Mouse (Mus musculus): ENCODE measurements around the gene Ntm.

Ntm gene

GRCm38 (mm10) chr9:29650266-29650665 lies 312.7 kb downstream of the Ntm start:
- POLR2A ChIA-PET = no interaction called here
- CTCF ChIA-PET = interaction anchor here in 1 of 4 experiments (1.0 to 1.1 kb wide), 2 partner anchors 64 to 239 kb away, joined by 3 to 9 read pairs; no protein-coding TSS in a partner anchor

GRCm38 (mm10) chr9:29648256-29648655 lies 314.7 kb downstream of the Ntm start:
- ChIA-PET CTCF (interaction anchor here in 1 of 4 experiments (0.6 kb wide), 1 partner anchor 1402 kb away, joined by 4 read pairs; no protein-coding TSS in a partner anchor), POLR2A (no interaction called here)

- ChIA-PET POLR2A (no interaction called here), CTCF (interaction anchor here in 1 of 4 experiments (0.6 kb wide), 1 partner anchor 1403 kb away, joined by 4 read pairs; no protein-coding TSS in a partner anchor)
Measured at GRCm38 (mm10) chr9:29647764-29648163, 315.2 kb downstream of the Ntm start.

- POLR2A ChIA-PET = interaction anchor here in 2 of 4 experiments (0.5 kb wide), 2 partner anchors 15 to 177 kb away, joined by 3 to 4 read pairs; no protein-coding TSS in a partner anchor
- CTCF ChIA-PET = interaction anchor here in 2 of 4 experiments (0.7 to 1.1 kb wide), 2 partner anchors 9 to 153 kb away, joined by 3 read pairs; no protein-coding TSS in a partner anchor
Measured at GRCm38 (mm10) chr9:29645796-29646400, 317.0 kb downstream of the Ntm start.

- POLR2A ChIA-PET = interaction anchor here in 2 of 4 experiments (0.6 kb wide), 3 partner anchors 13 to 185 kb away, joined by 3 to 4 read pairs (median 3); no protein-coding TSS in a partner anchor
Measured at GRCm38 (mm10) chr9:29642997-29643657, 319.8 kb downstream of the Ntm start.

GRCm38 (mm10) chr9:29637335-29637734 lies 325.6 kb downstream of the Ntm start:
- CTCF ChIA-PET = interaction anchor here in 1 of 4 experiments (0.7 kb wide), 1 partner anchor 1323 kb away, joined by 6 read pairs; no protein-coding TSS in a partner anchor
- POLR2A ChIA-PET = no interaction called here

More at GRCm38 (mm10) chr9:29642997-29643657, 319.8 kb downstream of the Ntm start:
- CTCF ChIA-PET = interaction anchor here (0.5 to 2.2 kb wide), 31 partner anchors 8 to 1382 kb away, joined by 3 to 14 read pairs (median 3); no protein-coding TSS in a partner anchor

GRCm38 (mm10) chr9:29617181-29617580 lies 345.8 kb downstream of the Ntm start:
- POLR2A ChIA-PET = no interaction called here
- CTCF ChIA-PET = no interaction called here

- CTCF ChIA-PET = no interaction called here
- POLR2A ChIA-PET = interaction anchor here in 1 of 4 experiments (0.6 kb wide), 1 partner anchor 134 kb away, joined by 5 read pairs; no protein-coding TSS in a partner anchor
Measured at GRCm38 (mm10) chr9:29612020-29612612, 350.8 kb downstream of the Ntm start.

GRCm38 (mm10) chr9:29610867-29611266 lies 352.1 kb downstream of the Ntm start:
- POLR2A ChIA-PET = interaction anchor here in 1 of 4 experiments (0.8 kb wide), 1 partner anchor 12 kb away, joined by 3 read pairs; no protein-coding TSS in a partner anchor
- CTCF ChIA-PET = no interaction called here

- ChIA-PET CTCF (no interaction called here), POLR2A (no interaction called here)
Measured at GRCm38 (mm10) chr9:29597665-29598064, 365.3 kb downstream of the Ntm start.

- CTCF ChIA-PET = interaction anchor here in 3 of 4 experiments (0.7 to 3.3 kb wide), 3 partner anchors 9 to 48 kb away, joined by 3 to 12 read pairs (median 3); no protein-coding TSS in a partner anchor
- POLR2A ChIA-PET = interaction anchor here in 1 of 4 experiments (0.5 kb wide), 1 partner anchor 9 kb away, joined by 3 read pairs; no protein-coding TSS in a partner anchor
Measured at GRCm38 (mm10) chr9:29595321-29595720, 367.6 kb downstream of the Ntm start.

GRCm38 (mm10) chr9:29594537-29595294 lies 368.2 kb downstream of the Ntm start:
- CTCF ChIA-PET = interaction anchor here in 2 of 4 experiments (0.7 to 3.3 kb wide), 2 partner anchors 9 to 48 kb away, joined by 3 to 12 read pairs; no protein-coding TSS in a partner anchor
- POLR2A ChIA-PET = interaction anchor here in 2 of 4 experiments (0.5 to 0.6 kb wide), 2 partner anchors 10 to 35 kb away, joined by 3 to 5 read pairs; no protein-coding TSS in a partner anchor

- CTCF ChIA-PET = interaction anchor here in 1 of 4 experiments (0.7 kb wide), 1 partner anchor 962 kb away, joined by 5 read pairs; no protein-coding TSS in a partner anchor
- POLR2A ChIA-PET = no interaction called here
Measured at GRCm38 (mm10) chr9:29587376-29587775, 375.6 kb downstream of the Ntm start.

- ChIA-PET POLR2A (no interaction called here), CTCF (interaction anchor here (0.5 to 2.2 kb wide), 30 partner anchors 9 to 1325 kb away, joined by 3 to 12 read pairs (median 4); no protein-coding TSS in a partner anchor)
Measured at GRCm38 (mm10) chr9:29586381-29586770, 376.6 kb downstream of the Ntm start.

GRCm38 (mm10) chr9:29585746-29586380 lies 377.1 kb downstream of the Ntm start:
- CTCF ChIA-PET = interaction anchor here (0.5 to 2.2 kb wide), 39 partner anchors 10 to 1325 kb away, joined by 3 to 12 read pairs (median 4); no protein-coding TSS in a partner anchor

GRCm38 (mm10) chr9:29578226-29578625 lies 384.7 kb downstream of the Ntm start:
- CTCF ChIA-PET = no interaction called here
- POLR2A ChIA-PET = no interaction called here

More at GRCm38 (mm10) chr9:29585746-29586380, 377.1 kb downstream of the Ntm start:
- POLR2A ChIA-PET = no interaction called here

- ChIA-PET CTCF (interaction anchor here in 3 of 4 experiments (0.6 to 1.0 kb wide), 4 partner anchors 10 to 67 kb away, joined by 3 to 6 read pairs (median 3); no protein-coding TSS in a partner anchor), POLR2A (no interaction called here)
Measured at GRCm38 (mm10) chr9:29576051-29576533, 386.8 kb downstream of the Ntm start.

GRCm38 (mm10) chr9:29574548-29574947 lies 388.4 kb downstream of the Ntm start:
- CTCF ChIA-PET = no interaction called here
- POLR2A ChIA-PET = no interaction called here
